Mouse (Mus musculus) left cerebral cortex, postnatal 14 days (tissue): Measurements from ENCODE around the gene Gm19402. TPM values are rescaled to one million over a fixed set of nuclear protein-coding genes. Genes with fewer than 3 reads are reported as not detected.

Experiments used
- DNase-seq, 2 experiments: peaks; one replicate each; pipeline ENCODE4 v3.0.0; 2021 to 2022; ENCODE audit warnings: low spot score in 2 of 2, mixed read lengths in 1 of 2
- intact Hi-C: fragments of 180-260 bp; cut with DNase I; formaldehyde crosslinking; loops from one replicate; pipeline ENCODE4 v1.15.1; 2025
- microRNA-seq, 2 experiments: library from miRNA; unstranded; fragments of <30 nt; microRNA quantifications; one replicate each; pipeline ENCODE4 v1.2.0; 2022
- total RNA-seq, 2 experiments: library from RNA; stranded (reverse); gene quantifications; 2 replicates each; pipeline ENCODE4 v1.2.3; 2021

Gm19402 gene
- total RNA-seq, 2 experiments from 2014 or later = not detected

DNA sequence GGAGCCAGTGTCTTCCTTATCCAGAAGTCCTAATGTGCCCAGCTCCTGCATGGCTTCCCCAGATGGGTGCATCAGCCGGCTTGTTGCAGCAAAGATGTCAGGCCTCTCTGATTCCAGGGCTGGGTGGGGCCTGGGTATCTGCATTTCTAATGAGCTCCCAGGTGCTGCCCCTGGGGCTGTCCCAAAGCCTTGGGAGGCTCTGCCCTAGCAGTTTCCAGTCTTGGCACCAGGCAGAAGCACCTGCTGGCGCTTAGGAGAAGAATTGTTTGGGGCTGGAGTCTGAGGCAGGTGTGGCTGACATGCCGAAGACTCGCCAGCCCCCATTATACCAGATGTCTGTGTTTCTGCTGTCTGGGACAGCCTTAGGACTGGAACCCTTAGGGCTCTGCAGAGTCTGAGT lies 19.8 kb downstream of the Gm19402 start:
- intact Hi-C loops = no loop called here
- DNase-seq = no peak

- intact Hi-C loops = no loop called here
- DNase-seq = no peak
Observed at GRCm38 (mm10) chr10:77667402-77667801, 23.2 kb downstream of the Gm19402 start.

DNA sequence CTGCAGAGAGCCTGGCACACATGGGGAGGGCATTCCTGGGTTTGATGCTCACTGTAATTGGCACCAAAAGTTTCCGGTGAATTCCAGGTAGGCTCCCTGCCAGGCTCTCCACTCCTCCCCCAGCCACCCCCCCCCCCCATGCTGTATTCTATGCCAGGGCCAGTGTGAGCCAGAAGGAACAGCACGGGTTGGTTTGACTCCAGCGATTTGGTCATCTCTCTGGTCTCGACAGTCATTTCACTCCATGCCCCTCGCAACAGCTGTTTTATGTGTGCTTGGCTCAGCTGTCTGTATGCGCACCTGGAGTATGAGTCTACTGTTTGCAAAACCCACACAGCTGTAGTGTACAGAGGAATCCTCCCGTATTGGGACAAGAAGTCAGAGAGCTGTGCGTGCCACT lies 24.2 kb downstream of the Gm19402 start:
- intact Hi-C loops = no loop called here
- no peak for DNase-seq

DNA sequence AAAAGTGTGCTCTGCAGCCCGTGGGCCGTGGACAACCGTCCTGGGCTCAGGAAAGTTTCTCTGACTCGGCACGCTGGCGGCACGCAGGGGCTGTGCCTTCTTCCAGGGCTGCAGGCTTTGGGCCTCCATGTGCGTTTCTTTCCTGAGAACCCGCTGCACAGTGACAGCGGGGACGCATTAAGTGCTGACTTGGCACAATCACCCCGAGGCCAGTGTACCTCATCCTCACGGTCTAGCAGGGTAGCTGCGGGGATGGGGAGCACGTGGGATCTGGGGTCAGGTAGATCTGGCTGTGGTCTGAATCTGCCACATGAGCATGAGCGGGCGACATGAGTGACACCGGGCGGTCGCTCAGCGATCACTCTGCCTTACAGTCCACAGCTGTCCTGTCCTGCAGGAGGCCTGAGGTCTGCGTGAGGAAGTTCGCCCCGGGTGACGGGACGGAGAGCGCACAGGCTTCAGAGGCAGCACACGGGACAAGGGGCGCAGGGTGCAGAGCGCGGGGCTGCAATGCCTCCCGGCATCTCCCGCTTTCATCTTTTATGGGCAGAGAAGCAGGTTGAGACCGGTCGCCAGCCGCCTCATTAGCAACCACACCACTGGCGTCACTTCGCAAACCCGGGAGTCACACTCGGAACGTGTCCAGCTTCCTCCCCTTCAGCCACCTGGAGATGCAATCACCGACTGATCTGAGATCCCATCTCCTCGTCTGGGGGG lies 26.4 kb downstream of the Gm19402 start:
- no peak for DNase-seq
- intact Hi-C loops = no loop called here

DNA sequence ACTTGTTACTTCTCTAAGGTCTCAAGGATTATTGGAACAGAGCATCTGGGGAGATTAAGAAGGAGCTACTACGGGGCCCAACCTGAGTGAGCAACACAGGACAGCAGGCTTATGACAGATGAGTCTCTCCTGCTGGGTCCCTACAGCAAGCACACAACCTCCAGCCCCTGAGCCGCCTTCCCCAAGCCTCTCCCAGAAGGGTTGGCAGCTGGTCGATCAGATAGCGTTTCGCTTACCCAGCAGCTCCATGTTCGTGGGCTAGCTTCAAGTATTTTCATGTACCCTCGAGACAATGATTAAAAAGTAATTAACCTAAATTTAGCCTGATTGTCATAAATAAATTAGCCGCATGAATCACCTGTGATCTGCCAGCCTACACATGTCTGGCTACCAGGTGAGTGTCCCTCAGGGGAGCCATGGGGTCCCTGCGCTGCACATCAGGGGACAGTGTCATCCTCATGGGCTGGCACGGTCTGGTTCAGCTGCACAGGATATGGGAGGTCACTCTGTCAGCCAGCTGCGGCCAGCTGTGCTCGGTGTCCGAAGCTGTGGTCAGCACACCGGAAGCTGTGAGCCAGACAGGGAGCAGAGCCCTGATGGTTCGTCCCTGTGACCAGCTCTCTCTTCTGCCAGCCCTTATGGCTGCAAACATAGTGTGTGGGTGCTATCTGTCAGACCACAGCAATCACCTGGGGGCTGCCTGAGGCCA lies 32.1 kb downstream of the Gm19402 start:
- DNase-seq = no peak
- intact Hi-C loops = no loop called here

DNA sequence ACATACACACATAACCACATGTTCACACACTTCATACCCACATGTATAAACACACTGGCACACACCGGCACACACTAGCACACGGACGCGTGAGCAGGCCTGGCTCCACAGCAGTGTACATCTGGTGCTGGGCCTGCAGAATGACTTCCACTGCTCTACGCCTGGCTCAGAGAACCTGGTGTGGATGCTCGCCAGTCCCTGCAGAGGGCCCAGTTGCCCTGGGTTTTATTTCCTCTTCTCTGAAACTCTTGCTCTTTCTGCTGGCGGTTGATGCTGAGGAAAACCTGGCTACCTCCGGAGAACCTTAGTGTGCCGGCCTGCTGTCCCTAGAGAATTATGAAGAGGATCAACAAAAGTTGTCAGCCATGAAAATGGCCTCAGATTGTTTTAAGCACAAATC lies 38.5 kb downstream of the Gm19402 start:
- intact Hi-C loops = no loop called here
- DNase-seq = no peak

- intact Hi-C loops = no loop called here
- DNase-seq = no peak
Observed at GRCm38 (mm10) chr10:77647901-77648300, 42.7 kb downstream of the Gm19402 start.

GRCm38 (mm10) chr10:77647461-77647860 lies 43.1 kb downstream of the Gm19402 start:
- intact Hi-C loops = no loop called here
- DNase-seq = no peak

GRCm38 (mm10) chr10:77645571-77645970 lies 45.0 kb downstream of the Gm19402 start:
- intact Hi-C loops = no loop called here

DNA sequence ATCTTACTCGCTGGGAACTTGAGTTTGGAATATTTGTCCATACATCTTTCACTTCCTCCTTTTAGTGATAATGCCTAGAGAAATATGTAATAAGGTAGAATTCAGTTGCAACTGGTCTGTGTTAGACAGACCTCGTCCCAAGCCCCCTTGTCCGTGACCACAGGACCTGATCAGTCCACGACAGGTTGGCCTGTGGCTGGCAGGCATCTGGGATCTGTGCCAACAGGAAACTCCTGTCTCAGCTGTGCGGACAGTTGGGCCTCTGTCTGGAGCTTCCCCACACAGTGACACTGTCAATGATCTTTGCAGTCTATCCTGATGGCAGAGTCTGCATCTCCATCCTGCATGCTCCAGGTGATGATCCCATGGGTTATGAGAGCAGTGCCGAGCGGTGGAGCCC lies 47.4 kb downstream of the Gm19402 start:
- DNase-seq = no peak
- intact Hi-C loops = no loop called here

More at GRCm38 (mm10) chr10:77645571-77645970, 45.0 kb downstream of the Gm19402 start:
- no peak for DNase-seq

Small RNA genes lying within 50 kb of the gene (microRNA-seq; reads per million reads assigned to microRNA genes)
- gene Mir1930 = 17.7 to 29.3 reads per million in 2 experiments

Other genes with a start within 250 kb of the Gm19402 start
- gene Fam207a, start 175.0 kb downstream of the Gm19402 start, total RNA-seq = 10 to 100 TPM; 32.2 to 33.4 TPM
- gene Itgb2, start 160.5 kb downstream of the Gm19402 start, total RNA-seq = 1 to 10 TPM; 3.1 to 3.2 TPM
- 10 to 100 TPM; 74.0 to 75.1 TPM for gene Pttg1ip, start 109.0 kb downstream of the Gm19402 start, total RNA-seq
- gene Sumo3, start 84.7 kb downstream of the Gm19402 start, total RNA-seq = 100 to 1,000 TPM; 129 to 135 TPM
- gene Gm49325, start 84.6 kb downstream of the Gm19402 start, total RNA-seq = 10 to 100 TPM in 1 of 2 experiments, 1 to 10 TPM in 1; 6.7 to 15.7 TPM
- gene Ube2g2, start 68.5 kb downstream of the Gm19402 start, total RNA-seq = 10 to 100 TPM; 36.3 to 41.6 TPM
- gene Tspear, start 4.2 kb downstream of the Gm19402 start, total RNA-seq = under 1 TPM in 1 of 2 experiments, not detected in 1; 0.15 TPM
- not detected for gene Gm9508, start 6.5 kb upstream of the Gm19402 start, total RNA-seq
- not detected for gene Gm10272, start 15.9 kb upstream of the Gm19402 start, total RNA-seq
- gene Gm10024, start 20.7 kb upstream of the Gm19402 start, total RNA-seq = not detected
- not detected for gene Gm10142, start 25.1 kb upstream of the Gm19402 start, total RNA-seq
- gene Krtap12-1, start 29.8 kb upstream of the Gm19402 start, total RNA-seq = not detected
- not detected for gene Gm10100, start 35.7 kb upstream of the Gm19402 start, total RNA-seq
- not detected for gene Gm18596, start 51.9 kb upstream of the Gm19402 start, total RNA-seq
- not detected for gene Gm9736, start 60.6 kb upstream of the Gm19402 start, total RNA-seq
- not detected for gene Gm3233, start 68.9 kb upstream of the Gm19402 start, total RNA-seq
- not detected for gene Gm3238, start 80.6 kb upstream of the Gm19402 start, total RNA-seq
- gene Gm7138, start 86.2 kb upstream of the Gm19402 start, total RNA-seq = not detected
- not detected for gene Gm3250, start 91.8 kb upstream of the Gm19402 start, total RNA-seq
- not detected for gene Gm7137, start 97.4 kb upstream of the Gm19402 start, total RNA-seq
- gene Gm9639, start 104.3 kb upstream of the Gm19402 start, total RNA-seq = not detected
- gene Gm19668, start 108.4 kb upstream of the Gm19402 start, total RNA-seq = not detected
- not detected for gene Gm9507, start 121.1 kb upstream of the Gm19402 start, total RNA-seq
- gene Gm2696, start 123.9 kb upstream of the Gm19402 start, total RNA-seq = not detected
- gene Krtap10-4, start 136.3 kb upstream of the Gm19402 start, total RNA-seq = not detected
- gene Krtap10-10, start 145.2 kb upstream of the Gm19402 start, total RNA-seq = not detected
- gene Gm36176, start 156.0 kb upstream of the Gm19402 start, total RNA-seq = not detected
- not detected for gene Gm10318, start 162.1 kb upstream of the Gm19402 start, total RNA-seq
- gene Gm3285, start 171.2 kb upstream of the Gm19402 start, total RNA-seq = not detected
- gene Lrrc3, start 211.8 kb upstream of the Gm19402 start, total RNA-seq = 10 to 100 TPM; 19.4 to 20.8 TPM